In the genomic region with DNA sequence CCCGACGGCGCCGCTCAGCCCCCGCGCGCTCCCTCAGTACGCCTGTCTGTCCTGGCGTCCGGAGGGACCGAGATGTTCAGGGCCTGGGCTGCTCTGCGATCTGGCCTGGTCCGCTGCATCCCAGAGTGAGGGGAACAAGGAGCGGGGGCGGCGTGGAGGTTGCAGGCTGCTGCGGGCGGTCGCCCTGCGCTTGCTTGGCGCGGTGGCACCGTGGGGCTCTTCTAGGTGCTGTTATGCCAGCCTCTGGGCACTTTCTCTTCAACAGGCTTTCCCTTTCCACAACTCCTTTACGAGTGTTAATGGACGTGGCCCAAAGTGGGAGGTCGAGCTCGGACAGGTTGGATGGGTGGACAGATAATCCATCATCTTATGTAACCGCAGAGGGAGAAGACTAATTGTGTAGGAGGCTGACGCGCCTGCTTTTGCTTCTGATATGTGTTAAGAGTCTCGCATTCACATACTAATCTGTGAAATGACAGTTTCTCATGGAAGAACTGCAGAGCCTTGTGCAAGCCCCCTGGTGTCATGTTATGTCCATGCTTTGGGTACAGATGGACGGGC, we compare ENCODE assay signal across 8 mouse cellular contexts. TPM values are rescaled to one million over a fixed set of nuclear protein-coding genes. Genes with fewer than 3 reads are reported as not detected.
A peak's percentile ranks its signal among the peaks of the same experiment; 100 is the strongest.
DNase-seq lines count a peak whose midpoint lies in the region; ATAC-seq lines count a peak whose summit lies in the region.

No protein-coding gene starts in this region.

- H3K27me3 ChIP-seq in neural tube, embryonic 11.5 days (ENCODE audit: control insufficient read depth, insufficient read depth, low read length): no peaks in the 10 kb centered on the region
- H3K27me3 ChIP-seq in forebrain, embryonic 13.5 days: peaks cover 9% of the 10 kb centered on the region; the same call in 1 of the 2 replicates
- peaks cover 7% of the 10 kb centered on the region for H3K27me3 ChIP-seq in midbrain, embryonic 11.5 days (ENCODE audit: control insufficient read depth, insufficient read depth, low read length)

- 0 out of 2 replicates have a peak overlapping the region, but pooled peaks have one; percentile 17 for H3K27ac ChIP-seq in neural tube, embryonic 11.5 days (ENCODE audit: low read depth, low read length)
- H3K27ac ChIP-seq in forebrain, embryonic 13.5 days: peak overlapping the region; percentile 40; the same call in 1 of the 2 replicates
- H3K27ac ChIP-seq in midbrain, embryonic 11.5 days (ENCODE audit: low read depth, low read length): no peak overlapping the region

- H3K36me3 ChIP-seq in neural tube, embryonic 11.5 days (ENCODE audit: control insufficient read depth, insufficient read depth, low read length): no peaks in the 10 kb centered on the region
- no peaks in the 10 kb centered on the region for H3K36me3 ChIP-seq in forebrain, embryonic 13.5 days (ENCODE audit: poor library complexity, severe bottlenecking)
- no peaks in the 10 kb centered on the region for H3K36me3 ChIP-seq in midbrain, embryonic 11.5 days (ENCODE audit: control insufficient read depth, insufficient read depth, low read length)

- H3K9ac ChIP-seq in neural tube, embryonic 11.5 days (ENCODE audit: low read length): peak overlapping the region; percentile 63
- peak overlapping the region; percentile 86 for H3K9ac ChIP-seq in forebrain, embryonic 13.5 days
- H3K9ac ChIP-seq in midbrain, embryonic 11.5 days (ENCODE audit: low read length): peak overlapping the region; percentile 53

- 6% methylated on average over 32 of the region's 32 CpGs for WGBS in neural tube, embryonic 11.5 days
- 6% methylated on average over 26 of the region's 32 CpGs for WGBS in forebrain, embryonic 13.5 days
- WGBS in midbrain, embryonic 11.5 days: 7% methylated on average over 32 of the region's 32 CpGs

- ATAC-seq in neural tube, embryonic 11.5 days (ENCODE audit: insufficient read depth, low FRiP score, low TSS enrichment): peak; percentile 20; the same call in 1 of the 2 replicates
- peak; percentile 20 for ATAC-seq in forebrain, embryonic 13.5 days
- no peak for ATAC-seq in midbrain, embryonic 11.5 days (ENCODE audit: low FRiP score)

- DNase-seq in adrenal gland, postnatal 10 days: peak; percentile 50
- no peak for DNase-seq in adrenal gland, adult (ENCODE audit: inconsistent age in 2 of 2, low spot score in 1 of 2)
- DNase-seq in neural tube, embryonic 11.5 days (ENCODE audit: low spot score): peak; percentile 29
- DNase-seq in neural tube, embryonic 10.5 days (ENCODE audit: extremely low spot score, low spot score): no peak
- DNase-seq in kidney, postnatal 4 days: peak; percentile 29 to 72
- DNase-seq in midbrain, embryonic 11.5 days (ENCODE audit: low spot score, missing footprints): peak; percentile 93
- DNase-seq in gastrocnemius, postnatal 4 days (ENCODE audit: low spot score in 2 of 2): no peak

- H3K4me2 ChIP-seq in neural tube, embryonic 11.5 days (ENCODE audit: low read depth): peak overlapping the region; percentile 97
- peak overlapping the region; percentile 99 for H3K4me2 ChIP-seq in forebrain, embryonic 13.5 days
- peak overlapping the region; percentile 71 for H3K4me2 ChIP-seq in midbrain, embryonic 11.5 days

- H3K4me3 ChIP-seq in neural tube, embryonic 11.5 days (ENCODE audit: low read depth, low read length): peak overlapping the region; percentile 71
- peak overlapping the region; percentile 64 for H3K4me3 ChIP-seq in forebrain, embryonic 13.5 days
- H3K4me3 ChIP-seq in midbrain, embryonic 11.5 days (ENCODE audit: low read depth, low read length): peak overlapping the region; percentile 44

- peaks cover 18% of the 10 kb centered on the region; the same call in 1 of the 2 replicates for H3K4me1 ChIP-seq in neural tube, embryonic 11.5 days (ENCODE audit: control insufficient read depth, insufficient read depth, low read length)
- peaks cover 61% of the 10 kb centered on the region for H3K4me1 ChIP-seq in forebrain, embryonic 13.5 days
- peaks cover 12% of the 10 kb centered on the region for H3K4me1 ChIP-seq in midbrain, embryonic 11.5 days (ENCODE audit: control insufficient read depth, insufficient read depth, low read length)

- H3K9me3 ChIP-seq in neural tube, embryonic 11.5 days (ENCODE audit: control insufficient read depth, low read length): no peaks in the 10 kb centered on the region
- H3K9me3 ChIP-seq in forebrain, embryonic 13.5 days (replicated peaks): no peaks in the 10 kb centered on the region
- H3K9me3 ChIP-seq in midbrain, embryonic 11.5 days (ENCODE audit: control insufficient read depth, low read length): no peaks in the 10 kb centered on the region

RNA-seq across cellular contexts. Expression of a gene that starts 0.9 kb away (rescaled TPM):
- 10 to 100 TPM; 18.9 to 21.3 TPM for total RNA-seq in adrenal gland, postnatal 10 days (2021)
- polyA plus RNA-seq in neural tube, embryonic 11.5 days (2014; fragmentation: Nextera tagmentation; extraction: Ambion mirVana): 11.9 and 12.6 TPM in 2 replicates
- polyA plus RNA-seq in forebrain, embryonic 13.5 days (2015; fragmentation: Nextera tagmentation; extraction: Ambion mirVana): 14.2 and 15.0 TPM in 2 replicates
- polyA plus RNA-seq in midbrain, embryonic 11.5 days (2014; fragmentation: Nextera tagmentation; extraction: Ambion mirVana): 9.0 and 9.8 TPM in 2 replicates
- total RNA-seq in gastrocnemius, postnatal 4 days (2021): 1 to 10 TPM; 8.1 to 8.5 TPM

RNA-seq across cellular contexts. Expression of a gene that starts 30.3 kb away (rescaled TPM):
- total RNA-seq in adrenal gland, postnatal 10 days (2021): 10 to 100 TPM; 34.7 to 40.0 TPM
- polyA plus RNA-seq in neural tube, embryonic 11.5 days (2014; fragmentation: Nextera tagmentation; extraction: Ambion mirVana): 89.6 and 92.1 TPM in 2 replicates
- 91.9 and 103 TPM in 2 replicates for polyA plus RNA-seq in forebrain, embryonic 13.5 days (2015; fragmentation: Nextera tagmentation; extraction: Ambion mirVana)
- 85.4 and 91.8 TPM in 2 replicates for polyA plus RNA-seq in midbrain, embryonic 11.5 days (2014; fragmentation: Nextera tagmentation; extraction: Ambion mirVana)
- 10 to 100 TPM; 37.3 to 37.9 TPM for total RNA-seq in gastrocnemius, postnatal 4 days (2021)

Comparison
In these comparisons a context has a peak if more than half of its experiments do, and no peak if none do; other contexts are left out.
1. DNase-seq: peak in adrenal gland, postnatal 10 days (single experiment), neural tube, embryonic 11.5 days (single experiment), kidney, postnatal 4 days (2 of 2) and midbrain, embryonic 11.5 days (single experiment); none in adrenal gland, adult (0 of 2), neural tube, embryonic 10.5 days (single experiment) and gastrocnemius, postnatal 4 days (0 of 2).
2. Peak in every context shown above with its lines, with median percentiles within 50 percentile points of each other: H3K4me2 ChIP-seq, H3K4me3 ChIP-seq and H3K9ac ChIP-seq.